ENCODE assay signal across 8 mouse cellular contexts in genomic region chr5:129724268-129724667, GRCm38 (mm10). TPM values are rescaled to one million over a fixed set of nuclear protein-coding genes. Genes with fewer than 3 reads are reported as not detected.
DNase-seq lines count a peak whose midpoint lies in the region; ATAC-seq lines count a peak whose summit lies in the region.

No protein-coding gene starts in this region.

- WGBS in heart, embryonic 14.5 days = 45% methylated on average over 4 of the region's 4 CpGs
- 58% methylated on average over 4 of the region's 4 CpGs for WGBS in hindbrain, embryonic 13.5 days
- 58% methylated on average over 4 of the region's 4 CpGs for WGBS in midbrain, embryonic 10.5 days

- no peak for ATAC-seq in heart, embryonic 14.5 days (ENCODE audit: insufficient number of reproducible peaks, insufficient read depth, low FRiP score, low read depth)
- 0 out of 2 replicates have a peak, but pooled peaks have one; percentile 3 for ATAC-seq in hindbrain, embryonic 13.5 days (ENCODE audit: low FRiP score)

- peaks cover 13 to 24% of the 10 kb centered on the region in 2 experiments for H3K4me1 ChIP-seq in heart, embryonic 14.5 days (ENCODE audit: control insufficient read depth in 2 of 2, insufficient read depth in 2 of 2, low read length in 2 of 2)
- peaks cover 8% of the 10 kb centered on the region; the same call in 1 of the 2 replicates for H3K4me1 ChIP-seq in brown adipose tissue, adult 24 weeks (ENCODE audit: control insufficient read depth, insufficient read depth, insufficient read length, low read length)
- H3K4me1 ChIP-seq in hindbrain, embryonic 13.5 days (replicated peaks) = peaks cover 37% of the 10 kb centered on the region
- H3K4me1 ChIP-seq in midbrain, embryonic 10.5 days = peaks cover 17% of the 10 kb centered on the region

- H3K36me3 ChIP-seq in heart, embryonic 14.5 days (ENCODE audit: control insufficient read depth, insufficient read depth, low read length) = peaks cover 14% of the 10 kb centered on the region
- peaks cover 10% of the 10 kb centered on the region for H3K36me3 ChIP-seq in hindbrain, embryonic 13.5 days
- peaks cover 12% of the 10 kb centered on the region for H3K36me3 ChIP-seq in midbrain, embryonic 10.5 days

- peak overlapping the region; percentile 83 to 95; a peak in 3 of 4 replicates for H3K4me3 ChIP-seq in heart, embryonic 14.5 days (ENCODE audit: control insufficient read depth in 1 of 2, insufficient read depth in 1 of 2, low read depth in 1 of 2, low read length in 2 of 2)
- H3K4me3 ChIP-seq in brown adipose tissue, adult 24 weeks (ENCODE audit: insufficient read depth, low read depth, low read length) = peak overlapping the region; percentile 89
- peak overlapping the region; percentile 78 for H3K4me3 ChIP-seq in hindbrain, embryonic 13.5 days
- peak overlapping the region; percentile 92 for H3K4me3 ChIP-seq in midbrain, embryonic 10.5 days

- H3K4me2 ChIP-seq in heart, embryonic 14.5 days (ENCODE audit: low read length) = peak overlapping the region; percentile 70
- peak overlapping the region; percentile 59 for H3K4me2 ChIP-seq in hindbrain, embryonic 13.5 days

- H3K27me3 ChIP-seq in heart, embryonic 14.5 days (ENCODE audit: control insufficient read depth, insufficient read depth, low read length) = no peaks in the 10 kb centered on the region
- H3K27me3 ChIP-seq in hindbrain, embryonic 13.5 days = no peaks in the 10 kb centered on the region
- H3K27me3 ChIP-seq in midbrain, embryonic 10.5 days (ENCODE audit: low read depth, poor library complexity, severe bottlenecking) = no peaks in the 10 kb centered on the region

- no peaks in the 10 kb centered on the region for H3K9me3 ChIP-seq in heart, embryonic 14.5 days (ENCODE audit: control insufficient read depth, low read length)
- H3K9me3 ChIP-seq in hindbrain, embryonic 13.5 days = no peaks in the 10 kb centered on the region
- H3K9me3 ChIP-seq in midbrain, embryonic 10.5 days (replicated peaks) = no peaks in the 10 kb centered on the region

- H3K9ac ChIP-seq in heart, embryonic 14.5 days (ENCODE audit: low read length) = peak overlapping the region; percentile 96
- no peak overlapping the region for H3K9ac ChIP-seq in hindbrain, embryonic 13.5 days

- peak overlapping the region; percentile 99 to 100; a peak in 3 of 4 replicates for H3K27ac ChIP-seq in heart, embryonic 14.5 days (replicated peaks in 1 of 2; ENCODE audit: control insufficient read depth in 1 of 2, insufficient read depth in 1 of 2, low read depth in 2 of 2, low read length in 2 of 2)
- H3K27ac ChIP-seq in brown adipose tissue, adult 24 weeks (replicated peaks; ENCODE audit: low read depth, low read length) = peak overlapping the region; percentile 83
- peak overlapping the region; percentile 90; the same call in 1 of the 2 replicates for H3K27ac ChIP-seq in hindbrain, embryonic 13.5 days
- peak overlapping the region; percentile 99 for H3K27ac ChIP-seq in midbrain, embryonic 10.5 days (replicated peaks)

- no peak for DNase-seq in heart, adult 18-20 months
- DNase-seq in midbrain, embryonic 10.5 days (ENCODE audit: low spot score) = no peak
- no peak for DNase-seq in frontal cortex, postnatal 10 days (ENCODE audit: low spot score in 2 of 2)
- no peak for DNase-seq in embryo, embryonic 10 days (ENCODE audit: low spot score)
- DNase-seq in urinary bladder, postnatal 14 days (ENCODE audit: low spot score) = no peak

RNA-seq across cellular contexts. Expression of gene Nipsnap2, which starts 0.6 kb away (rescaled TPM):
- 363 and 384 TPM in 2 replicates for polyA plus RNA-seq in heart, embryonic 14.5 days (2014; fragmentation: Nextera tagmentation; extraction: Ambion mirVana)
- 100 to 1,000 TPM; 843 to 897 TPM for total RNA-seq in heart, adult 18-20 months (2021)
- 152 and 165 TPM in 2 replicates for polyA plus RNA-seq in brown adipose tissue, adult 24 weeks (2012; ENCODE audit: insufficient read depth, insufficient read length, missing spikeins)
- 89.1 and 95.3 TPM in 2 replicates for polyA plus RNA-seq in hindbrain, embryonic 13.5 days (2015; fragmentation: Nextera tagmentation; extraction: Ambion mirVana)
- 76.3 and 86.3 TPM in 2 replicates for polyA plus RNA-seq in midbrain, embryonic 10.5 days (2016; fragmentation: Nextera tagmentation; extraction: Ambion mirVana)

RNA-seq across cellular contexts. Expression of gene Mrps17, which starts 9.0 kb away (rescaled TPM):
- 171 and 176 TPM in 2 replicates for polyA plus RNA-seq in heart, embryonic 14.5 days (2014; fragmentation: Nextera tagmentation; extraction: Ambion mirVana)
- 10 to 100 TPM; 87.6 to 91.5 TPM for total RNA-seq in heart, adult 18-20 months (2021)
- 95.0 and 106 TPM in 2 replicates for polyA plus RNA-seq in brown adipose tissue, adult 24 weeks (2012; ENCODE audit: insufficient read depth, insufficient read length, missing spikeins)
- 168 and 174 TPM in 2 replicates for polyA plus RNA-seq in hindbrain, embryonic 13.5 days (2015; fragmentation: Nextera tagmentation; extraction: Ambion mirVana)
- 181 and 185 TPM in 2 replicates for polyA plus RNA-seq in midbrain, embryonic 10.5 days (2016; fragmentation: Nextera tagmentation; extraction: Ambion mirVana)

RNA-seq across cellular contexts. Expression of gene Sept14, which starts 16.0 kb away (rescaled TPM):
- polyA plus RNA-seq in heart, embryonic 14.5 days (2014; fragmentation: Nextera tagmentation; extraction: Ambion mirVana) = not detected in 2 replicates
- not detected for total RNA-seq in heart, adult 18-20 months (2021)
- not detected in 2 replicates for polyA plus RNA-seq in brown adipose tissue, adult 24 weeks (2012; ENCODE audit: insufficient read depth, insufficient read length, missing spikeins)
- not detected in 2 replicates for polyA plus RNA-seq in hindbrain, embryonic 13.5 days (2015; fragmentation: Nextera tagmentation; extraction: Ambion mirVana)
- polyA plus RNA-seq in midbrain, embryonic 10.5 days (2016; fragmentation: Nextera tagmentation; extraction: Ambion mirVana) = not detected in 2 replicates

RNA-seq across cellular contexts. Expression of gene Zfp11, which starts 54.4 kb away (rescaled TPM):
- 3.9 and 4.6 TPM in 2 replicates for polyA plus RNA-seq in heart, embryonic 14.5 days (2014; fragmentation: Nextera tagmentation; extraction: Ambion mirVana)
- 1 to 10 TPM; 2.4 to 2.9 TPM for total RNA-seq in heart, adult 18-20 months (2021)
- 1.4 and 2.0 TPM in 2 replicates for polyA plus RNA-seq in brown adipose tissue, adult 24 weeks (2012; ENCODE audit: insufficient read depth, insufficient read length, missing spikeins)
- polyA plus RNA-seq in hindbrain, embryonic 13.5 days (2015; fragmentation: Nextera tagmentation; extraction: Ambion mirVana) = 8.2 and 8.7 TPM in 2 replicates
- 6.3 and 8.1 TPM in 2 replicates for polyA plus RNA-seq in midbrain, embryonic 10.5 days (2016; fragmentation: Nextera tagmentation; extraction: Ambion mirVana)
